Mouse (Mus musculus): ENCODE results near the gene Taar7d. TPM values are rescaled to one million over a fixed set of nuclear protein-coding genes. Genes with fewer than 3 reads are reported as not detected.

Gene Taar7d
- total and polyA plus RNA-seq, 3 experiments: not detected

DNA sequence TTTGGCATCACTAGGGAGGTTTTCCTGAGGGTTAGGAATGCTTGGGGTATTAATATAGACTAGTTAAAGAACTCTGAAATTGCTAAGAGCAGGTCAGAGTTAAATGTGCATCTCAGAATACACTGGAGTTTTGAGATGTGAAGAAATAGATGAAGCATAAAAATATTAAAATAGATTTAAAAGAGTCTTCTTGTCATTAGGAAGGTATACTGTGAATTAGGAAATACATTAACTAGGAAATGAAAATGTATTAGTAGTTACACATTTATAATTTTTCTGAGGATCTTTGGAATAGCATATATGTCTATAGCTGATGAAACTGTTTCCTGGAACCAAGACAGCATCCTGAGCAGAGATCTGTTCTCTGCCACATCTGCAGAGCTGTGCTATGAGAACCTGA lies 22.2 kb downstream of the Taar7d start, which contains the start of gene Taar7f:
Gene Taar7f, plus strand, starts transcription at position 301 of the 400 bp plus-strand sequence.
- Histone ChIP-seq H3K4me2 (ENCODE audit: insufficient read depth, low read depth, poor library complexity, severe bottlenecking) (no peak within 1 kb of the TSS), H3K9ac (ENCODE audit: insufficient read depth, low read depth) (no peak within 1 kb of the TSS), H3K36me3 (replicated peaks in 1 of 2; ENCODE audit: control insufficient read depth in 1 of 2, insufficient read depth in 1 of 2, low read length in 1 of 2) (no peaks in the 10 kb centered on the region), H3K4me1 (ENCODE audit: control insufficient read depth in 1 of 2, insufficient read depth in 2 of 2) (no peaks in the 10 kb centered on the region), H3K27me3 (replicated peaks) (no peaks in the 10 kb centered on the region), H3K4me3 (replicated peaks in 1 of 3; ENCODE audit: low read depth in 2 of 3, low read length in 2 of 3, poor library complexity in 1 of 3) (no peak within 1 kb of the TSS), H3K27ac (ENCODE audit: insufficient read depth, low read depth) (no peak within 1 kb of the TSS), H3K9me3 (replicated peaks; ENCODE audit: low read length) (no peaks in the 10 kb centered on the region), H3K79me2 (replicated peaks; ENCODE audit: control insufficient read depth, extremely low read depth, insufficient read depth, poor library complexity, severe bottlenecking) (no peaks in the 10 kb centered on the region)
- in situ Hi-C loops (cut with MboI; ENCODE audit: low pct_ligation_motif_present, low pct_unique_long_range_greater_than_20kb, low sequenced_read_pairs) (no loop called here), dilution Hi-C loops (cut with MboI; ENCODE audit: extremely low pct_ligation_motif_present, extremely low pct_unique_long_range_greater_than_20kb, low sequenced_read_pairs) (no loop called here)
- no peak for DNase-seq (ENCODE audit: extremely low read depth)
- no peak for TF ChIP-seq KAT2A (IDR thresholded peaks at IDR 0.05; ENCODE audit: insufficient replicate concordance, low read length)
- TF ChIP-seq RAD21 (IDR thresholded peaks at IDR 0.05; ENCODE audit: low read depth, low read length): no peak
- TF ChIP-seq TCF12 (IDR thresholded peaks at IDR 0.05; ENCODE audit: low read depth, low read length): no peak
- no peak for TF ChIP-seq ZMIZ1 (IDR thresholded peaks at IDR 0.05; ENCODE audit: low read depth, low read length)
- TF ChIP-seq USF1 (IDR thresholded peaks at IDR 0.05; ENCODE audit: low read depth, low read length): no peak
- no peak for TF ChIP-seq CHD2 (IDR thresholded peaks at IDR 0.05; ENCODE audit: low read length)
- no peak for TF ChIP-seq MYC (IDR thresholded peaks at IDR 0.05; ENCODE audit: low read depth, low read length)
- no peak for TF ChIP-seq RCOR1 (conservative IDR thresholded peaks at IDR 0.05; ENCODE audit: low read depth, low read length)
- TF ChIP-seq JUND (conservative IDR thresholded peaks at IDR 0.05; ENCODE audit: low read depth, low read length): no peak
- no peak for TF ChIP-seq MAFK (IDR thresholded peaks at IDR 0.05; ENCODE audit: insufficient replicate concordance, low read length)
- TF ChIP-seq POLR2A (IDR thresholded peaks at IDR 0.05; ENCODE audit: low read depth, low read length): no peak
- TF ChIP-seq SIN3A (IDR thresholded peaks at IDR 0.05; ENCODE audit: low read length): no peak
- TF ChIP-seq ETS1 (conservative IDR thresholded peaks at IDR 0.05; ENCODE audit: low read depth, low read length): no peak
- TF ChIP-seq UBTF (IDR thresholded peaks at IDR 0.05; ENCODE audit: low read depth, low read length): no peak
- TF ChIP-seq USF2 (conservative IDR thresholded peaks at IDR 0.05; ENCODE audit: low read depth, low read length): no peak

DNA sequence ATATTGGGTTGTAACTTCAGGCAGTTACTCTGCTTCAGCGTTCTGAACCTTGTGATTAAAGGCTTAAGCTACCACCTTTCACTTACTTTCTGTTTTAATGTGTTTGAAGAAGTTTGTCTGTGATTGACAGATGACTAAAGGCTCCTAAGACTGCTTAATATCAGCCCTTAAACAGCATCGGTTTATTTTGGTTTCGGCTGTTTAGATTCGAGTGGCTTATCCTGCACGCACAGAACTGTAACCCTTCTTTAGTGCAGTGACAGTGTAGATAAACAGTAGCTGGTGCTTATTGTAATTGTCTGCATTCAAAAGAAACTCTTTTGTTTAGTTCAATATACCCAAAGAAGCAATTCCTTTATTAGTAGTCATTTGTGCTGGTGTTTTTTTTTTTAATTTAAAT lies 25.0 kb downstream of the Taar7d start:
- no peaks in the 10 kb centered on the region for H3K36me3 ChIP-seq (replicated peaks in 1 of 2; ENCODE audit: control insufficient read depth in 1 of 2, insufficient read depth in 1 of 2, low read length in 1 of 2)
- no peak overlapping the region for H3K9ac ChIP-seq (ENCODE audit: insufficient read depth, low read depth)
- in situ Hi-C loops (cut with MboI; ENCODE audit: low pct_ligation_motif_present, low pct_unique_long_range_greater_than_20kb, low sequenced_read_pairs): no loop called here
- no peaks in the 10 kb centered on the region for H3K27me3 ChIP-seq (replicated peaks)
- no peak overlapping the region for H3K4me2 ChIP-seq (ENCODE audit: insufficient read depth, low read depth, poor library complexity, severe bottlenecking)
- H3K79me2 ChIP-seq (replicated peaks; ENCODE audit: control insufficient read depth, extremely low read depth, insufficient read depth, poor library complexity, severe bottlenecking): no peaks in the 10 kb centered on the region
- DNase-seq (ENCODE audit: extremely low read depth): no peak
- H3K4me1 ChIP-seq (ENCODE audit: control insufficient read depth in 1 of 2, insufficient read depth in 2 of 2): no peaks in the 10 kb centered on the region
- dilution Hi-C loops (cut with MboI; ENCODE audit: extremely low pct_ligation_motif_present, extremely low pct_unique_long_range_greater_than_20kb, low sequenced_read_pairs): no loop called here
- no peak overlapping the region for H3K27ac ChIP-seq (ENCODE audit: insufficient read depth, low read depth)
- no peak for TF ChIP-seq RCOR1 (conservative IDR thresholded peaks at IDR 0.05; ENCODE audit: low read depth, low read length)
- no peak for TF ChIP-seq ZKSCAN1 (IDR thresholded peaks at IDR 0.05; ENCODE audit: borderline replicate concordance, low read depth, low read length)
- TF ChIP-seq CHD2 (IDR thresholded peaks at IDR 0.05; ENCODE audit: low read length): no peak
- no peak for TF ChIP-seq ETS1 (conservative IDR thresholded peaks at IDR 0.05; ENCODE audit: low read depth, low read length)
- TF ChIP-seq IRF4 (IDR thresholded peaks at IDR 0.05; ENCODE audit: low read depth, low read length): no peak
- TF ChIP-seq TCF12 (IDR thresholded peaks at IDR 0.05; ENCODE audit: low read depth, low read length): no peak
- no peak for TF ChIP-seq PAX5 (IDR thresholded peaks at IDR 0.05; ENCODE audit: low read length)
- no peak for TF ChIP-seq MAX (IDR thresholded peaks at IDR 0.05; ENCODE audit: low read length)
- no peak for TF ChIP-seq MXI1 (IDR thresholded peaks at IDR 0.05; ENCODE audit: low read depth, low read length)
- H3K9me3 ChIP-seq (replicated peaks; ENCODE audit: low read length): no peaks in the 10 kb centered on the region
- no peak overlapping the region for H3K4me3 ChIP-seq (replicated peaks in 1 of 3; ENCODE audit: low read depth in 2 of 3, low read length in 2 of 3, poor library complexity in 1 of 3)

Measured in CH12.LX (cell line).